Mouse (Mus musculus): Measurements from ENCODE around the gene Ptpru. TPM values are rescaled to one million over a fixed set of nuclear protein-coding genes. Genes with fewer than 3 reads are reported as not detected.

The Ptpru gene
- total and polyA plus RNA-seq, 3 experiments = 0.38 TPM; not detected in 2

DNA sequence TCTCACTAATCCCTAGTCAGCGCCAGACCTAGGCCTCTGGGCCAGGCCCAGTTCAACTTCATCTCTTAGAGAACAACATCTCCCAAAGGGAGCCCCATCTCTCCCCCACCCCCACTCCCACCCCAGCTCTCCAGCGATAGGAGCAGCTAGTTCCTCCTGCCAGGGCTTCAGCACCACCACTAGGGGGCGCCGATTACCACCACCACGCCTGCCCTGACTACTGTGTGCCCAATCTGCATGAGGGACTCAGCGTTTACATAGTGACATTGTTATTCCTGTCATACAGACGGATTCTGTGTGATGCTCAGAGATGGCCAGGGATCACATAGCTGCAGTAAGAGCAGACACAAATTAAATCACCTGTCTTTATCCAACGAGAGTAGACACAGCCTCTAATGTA is 12.3 kb downstream of the Ptpru start:
- Histone ChIP-seq H3K27ac (ENCODE audit: insufficient read depth, low read depth) (no peak overlapping the region), H3K27me3 (replicated peaks) (peaks cover 90% of the 10 kb centered on the region), H3K9ac (ENCODE audit: insufficient read depth, low read depth) (no peak overlapping the region), H3K4me1 (ENCODE audit: control insufficient read depth in 1 of 2, insufficient read depth in 2 of 2) (no peaks in the 10 kb centered on the region), H3K4me3 (replicated peaks in 1 of 3; ENCODE audit: low read depth in 2 of 3, low read length in 2 of 3, poor library complexity in 1 of 3) (no peak overlapping the region), H3K36me3 (replicated peaks in 1 of 2; ENCODE audit: control insufficient read depth in 1 of 2, insufficient read depth in 1 of 2, low read length in 1 of 2) (no peaks in the 10 kb centered on the region), H3K4me2 (ENCODE audit: insufficient read depth, low read depth, poor library complexity, severe bottlenecking) (no peak overlapping the region), H3K9me3 (replicated peaks; ENCODE audit: low read length) (no peaks in the 10 kb centered on the region), H3K79me2 (replicated peaks; ENCODE audit: control insufficient read depth, extremely low read depth, insufficient read depth, poor library complexity, severe bottlenecking) (no peaks in the 10 kb centered on the region)
- DNase-seq (ENCODE audit: extremely low read depth) = peak; percentile 50
- TF ChIP-seq SMC3 (IDR thresholded peaks at IDR 0.05; ENCODE audit: low read depth, low read length) (peak; percentile 43; the same call in 1 of the 2 replicates), PAX5 (IDR thresholded peaks at IDR 0.05; ENCODE audit: low read length) (no peak), ZC3H11A (IDR thresholded peaks at IDR 0.05; ENCODE audit: low read depth, low read length) (no peak), ELF1 (IDR thresholded peaks at IDR 0.05; ENCODE audit: low read depth, low read length) (no peak), CTCF (conservative IDR thresholded peaks at IDR 0.05 in 1 of 2, IDR thresholded peaks at IDR 0.05 in 1 of 2; ENCODE audit: low read depth in 2 of 2, low read length in 2 of 2) (peak; percentile 44 to 67; a peak in 3 of 4 replicates), SIN3A (IDR thresholded peaks at IDR 0.05; ENCODE audit: low read length) (no peak), IRF4 (IDR thresholded peaks at IDR 0.05; ENCODE audit: low read depth, low read length) (no peak), RAD21 (IDR thresholded peaks at IDR 0.05; ENCODE audit: low read depth, low read length) (peak; percentile 32), MAX (IDR thresholded peaks at IDR 0.05; ENCODE audit: low read length) (no peak)
- dilution Hi-C loops (cut with MboI; ENCODE audit: extremely low pct_ligation_motif_present, extremely low pct_unique_long_range_greater_than_20kb, low sequenced_read_pairs) (no loop called here), in situ Hi-C loops (cut with MboI; ENCODE audit: low pct_ligation_motif_present, low pct_unique_long_range_greater_than_20kb, low sequenced_read_pairs) (no loop called here)

DNA sequence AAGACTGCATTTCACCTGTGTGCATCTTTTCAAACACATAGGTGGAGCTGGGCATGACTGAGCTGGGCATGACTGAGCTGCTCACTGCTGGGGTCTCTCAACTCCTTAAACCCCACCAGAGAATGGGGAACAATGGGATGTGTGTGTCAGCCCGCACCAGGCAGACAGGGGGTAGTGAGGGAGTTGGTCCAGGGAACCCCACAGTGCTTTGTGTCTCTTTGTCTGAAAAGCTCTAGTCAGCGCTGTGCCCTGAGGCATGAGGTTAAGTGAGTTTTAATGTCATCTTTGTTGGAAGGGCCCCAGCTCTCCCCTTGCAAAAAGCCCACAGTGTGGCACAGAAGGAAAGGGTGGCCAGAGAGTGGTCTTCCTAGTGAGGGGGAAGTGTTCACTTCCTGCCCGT is 13.1 kb downstream of the Ptpru start:
- no peaks in the 10 kb centered on the region for H3K79me2 ChIP-seq (replicated peaks; ENCODE audit: control insufficient read depth, extremely low read depth, insufficient read depth, poor library complexity, severe bottlenecking)
- H3K27ac ChIP-seq (ENCODE audit: insufficient read depth, low read depth) = no peak overlapping the region
- no peak overlapping the region for H3K4me3 ChIP-seq (replicated peaks in 1 of 3; ENCODE audit: low read depth in 2 of 3, low read length in 2 of 3, poor library complexity in 1 of 3)
- in situ Hi-C loops (cut with MboI; ENCODE audit: low pct_ligation_motif_present, low pct_unique_long_range_greater_than_20kb, low sequenced_read_pairs) = no loop called here
- no peak for DNase-seq (ENCODE audit: extremely low read depth)
- TF ChIP-seq CHD2 (IDR thresholded peaks at IDR 0.05; ENCODE audit: low read length) (no peak), NRF1 (IDR thresholded peaks at IDR 0.05; ENCODE audit: low read depth, low read length) (no peak), MAZ (IDR thresholded peaks at IDR 0.05; ENCODE audit: low read depth, low read length) (no peak), ETS1 (conservative IDR thresholded peaks at IDR 0.05; ENCODE audit: low read depth, low read length) (no peak), ELF1 (IDR thresholded peaks at IDR 0.05; ENCODE audit: low read depth, low read length) (no peak), POLR2A (IDR thresholded peaks at IDR 0.05; ENCODE audit: low read depth, low read length) (no peak), POLR2AphosphoS2 (IDR thresholded peaks at IDR 0.05; ENCODE audit: low read depth, low read length) (no peak), USF2 (conservative IDR thresholded peaks at IDR 0.05; ENCODE audit: low read depth, low read length) (no peak), HCFC1 (IDR thresholded peaks at IDR 0.05; ENCODE audit: low read depth, low read length) (no peak), RAD21 (IDR thresholded peaks at IDR 0.05; ENCODE audit: low read depth, low read length) (no peak)
- H3K9ac ChIP-seq (ENCODE audit: insufficient read depth, low read depth) = no peak overlapping the region
- H3K9me3 ChIP-seq (replicated peaks; ENCODE audit: low read length) = no peaks in the 10 kb centered on the region
- H3K4me1 ChIP-seq (ENCODE audit: control insufficient read depth in 1 of 2, insufficient read depth in 2 of 2) = no peaks in the 10 kb centered on the region
- dilution Hi-C loops (cut with MboI; ENCODE audit: extremely low pct_ligation_motif_present, extremely low pct_unique_long_range_greater_than_20kb, low sequenced_read_pairs) = no loop called here
- no peaks in the 10 kb centered on the region for H3K36me3 ChIP-seq (replicated peaks in 1 of 2; ENCODE audit: control insufficient read depth in 1 of 2, insufficient read depth in 1 of 2, low read length in 1 of 2)
- H3K4me2 ChIP-seq (ENCODE audit: insufficient read depth, low read depth, poor library complexity, severe bottlenecking) = no peak overlapping the region
- peaks cover 90% of the 10 kb centered on the region for H3K27me3 ChIP-seq (replicated peaks)
